Mouse (Mus musculus) kidney, postnatal 4 days (tissue): ENCODE results near the gene Wdr43.
A peak's percentile ranks its signal among the peaks of the same experiment; 100 is the strongest.

Source experiments
- DNase-seq, 2 experiments: peaks; one replicate each; pipeline ENCODE4 v3.0.0; 2021; ENCODE audit warnings: mixed read lengths in 2 of 2

Gene Wdr43

DNA sequence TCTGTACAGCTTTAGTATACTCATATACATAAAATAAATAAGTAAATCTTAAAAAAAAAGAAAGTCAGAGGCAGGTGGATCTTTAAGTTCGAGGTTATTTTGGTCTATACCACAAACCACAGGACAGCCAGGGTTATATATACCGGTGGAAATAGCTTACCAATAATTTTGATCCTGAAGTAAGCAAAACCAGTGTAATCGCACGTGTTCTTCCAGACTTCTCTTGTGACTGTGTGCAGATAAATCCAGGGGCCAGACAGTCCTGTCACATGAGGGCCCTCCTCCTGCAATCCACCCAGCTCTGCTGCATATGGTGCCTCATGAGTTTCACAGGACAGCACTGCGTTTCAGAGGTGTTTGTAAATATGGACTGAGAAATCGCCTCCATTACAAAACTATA lies 47.8 kb downstream of the Wdr43 start:
- no peak for DNase-seq

- no peak for DNase-seq
These were observed 48.5 kb downstream of the Wdr43 start for GRCm38 (mm10) chr17:71664172-71664571.

DNA sequence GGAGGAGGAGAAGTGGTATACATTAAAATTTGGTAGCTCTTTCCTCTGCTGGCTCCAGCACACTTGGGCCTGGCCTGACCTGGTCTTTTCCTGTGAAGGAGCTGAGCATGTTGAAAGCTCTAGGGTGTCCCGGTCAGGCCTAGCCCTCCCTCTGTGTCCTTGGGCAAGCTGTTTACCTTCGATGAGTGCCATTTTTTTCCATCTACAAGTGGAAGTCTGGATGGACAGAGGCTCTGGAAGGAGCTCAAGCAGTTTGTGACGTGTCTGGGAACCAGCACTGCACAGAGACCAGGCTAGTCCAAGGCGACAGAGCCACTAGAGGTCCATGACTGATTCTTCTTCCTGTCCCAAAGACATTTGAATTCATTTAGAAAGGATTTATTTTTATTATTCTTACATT lies 49.5 kb downstream of the Wdr43 start:
- DNase-seq, result no peak

GRCm38 (mm10) chr17:71669511-71669910 lies 53.8 kb downstream of the Wdr43 start:
- no peak for DNase-seq

DNA sequence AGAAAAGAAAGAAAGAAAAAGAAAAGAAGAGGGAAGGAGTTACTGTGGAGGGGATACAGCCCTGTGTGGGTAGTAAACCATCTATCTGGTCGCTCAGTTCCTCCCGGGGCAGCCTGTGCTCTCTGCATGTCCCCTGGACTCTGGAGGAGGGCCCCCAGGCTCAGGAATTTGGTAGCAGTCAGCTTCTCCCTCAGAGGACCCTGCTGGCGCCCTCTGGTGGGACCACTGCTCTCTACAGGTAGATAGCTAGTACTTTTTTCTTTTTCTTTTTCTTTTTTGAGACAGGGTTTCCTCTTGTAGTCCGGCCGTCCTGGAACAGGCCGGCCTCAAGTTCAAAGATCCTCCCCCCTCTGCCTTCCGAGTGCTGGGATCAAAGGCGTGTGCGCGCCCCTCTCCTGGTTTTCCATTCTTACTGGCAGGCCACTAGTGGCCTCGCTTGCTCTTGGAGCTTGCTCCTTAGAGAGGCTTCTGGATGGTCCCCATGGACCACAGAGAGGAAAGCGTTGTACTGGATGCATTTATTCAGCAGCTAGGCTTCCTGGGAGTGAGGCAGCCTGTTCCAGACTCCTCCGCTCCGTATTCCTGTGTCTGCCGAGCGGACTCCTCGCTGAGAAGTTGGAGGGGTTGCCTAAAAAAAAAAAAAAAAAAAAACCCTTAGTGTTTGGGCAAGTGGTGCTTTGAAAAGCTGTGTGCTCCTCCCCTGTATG lies 56.3 kb downstream of the Wdr43 start:
- peak; percentile 85 to 86 for DNase-seq

GRCm38 (mm10) chr17:71673092-71673491 lies 57.4 kb downstream of the Wdr43 start, which contains the start of gene Togaram2:
Togaram2 (plus strand) TSS chr17:71673261.
- DNase-seq, result peak in 1 of 2 experiments; percentile 39

GRCm38 (mm10) chr17:71673936-71674335 lies 58.2 kb downstream of the Wdr43 start:
- DNase-seq, result peak in 1 of 2 experiments; percentile 25

GRCm38 (mm10) chr17:71674886-71675285 lies 59.2 kb downstream of the Wdr43 start:
- DNase-seq, result peak; percentile 58 to 61

DNA sequence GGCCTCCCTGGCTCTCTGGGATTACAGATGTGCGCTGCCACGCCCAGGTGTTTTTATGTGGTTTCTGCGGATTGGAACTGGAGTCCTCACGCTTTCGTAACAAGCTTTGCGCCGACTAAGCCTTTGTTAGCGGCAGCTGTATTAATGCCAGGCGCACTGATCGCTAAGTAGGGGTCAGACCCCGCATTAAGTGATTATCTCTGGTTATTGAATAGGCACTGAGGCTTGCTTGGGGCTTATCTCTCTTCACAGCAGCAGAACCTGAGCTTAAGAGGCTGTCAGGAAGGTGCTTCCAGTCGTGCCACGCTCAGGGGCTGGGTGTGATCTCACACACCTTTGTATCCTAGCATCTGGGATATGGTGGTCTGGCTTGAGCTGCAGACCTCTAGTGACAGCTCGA lies 66.0 kb downstream of the Wdr43 start:
- no peak for DNase-seq

DNA sequence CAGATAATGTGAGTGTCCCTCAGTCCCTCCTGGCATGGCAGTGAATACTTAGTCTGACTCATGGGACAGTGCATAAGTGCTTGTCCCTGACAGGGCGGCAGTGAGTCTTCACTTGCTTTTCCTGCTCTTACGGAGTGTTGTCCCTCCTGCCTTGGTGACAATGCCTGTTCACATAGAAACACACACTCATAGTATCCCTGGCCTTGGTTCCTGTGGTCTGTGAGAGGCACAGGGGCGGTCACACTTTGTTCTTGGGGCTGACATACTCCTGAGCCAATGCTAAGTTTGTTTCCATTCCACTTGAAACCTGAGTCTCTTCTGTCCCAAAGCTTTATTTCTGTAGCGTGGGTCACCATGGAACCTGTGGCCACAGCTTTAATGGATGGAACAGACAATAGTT lies 66.7 kb downstream of the Wdr43 start:
- no peak for DNase-seq

- DNase-seq, result no peak
These were observed 67.6 kb downstream of the Wdr43 start for GRCm38 (mm10) chr17:71683281-71683680.

DNA sequence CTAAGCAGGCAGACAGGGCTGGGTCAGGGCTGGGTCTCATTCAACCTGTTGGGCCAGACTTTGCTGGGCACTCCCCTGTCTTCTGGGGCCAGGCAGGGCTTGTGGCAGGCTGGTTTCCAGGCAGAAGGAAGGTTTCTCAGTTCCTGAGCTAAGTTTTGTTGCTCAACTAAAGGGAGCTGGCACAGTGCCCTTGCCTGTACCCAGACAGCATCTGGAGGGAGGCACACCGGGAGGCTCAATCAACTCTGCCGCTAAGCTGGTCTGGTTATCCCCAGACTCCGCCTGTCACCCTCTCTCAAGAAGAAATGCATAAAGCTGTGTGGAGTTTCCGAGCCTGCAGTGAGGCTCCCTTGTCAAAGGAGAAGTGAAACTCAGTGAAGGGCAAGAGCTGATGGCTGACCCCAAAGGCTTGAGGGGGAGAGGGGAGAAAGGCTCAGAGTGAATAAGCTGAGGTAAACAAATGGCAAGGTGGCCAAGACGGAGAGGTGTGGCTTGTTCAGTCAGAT lies 68.5 kb downstream of the Wdr43 start:
- peak in 1 of 2 experiments; percentile 25 for DNase-seq

DNA sequence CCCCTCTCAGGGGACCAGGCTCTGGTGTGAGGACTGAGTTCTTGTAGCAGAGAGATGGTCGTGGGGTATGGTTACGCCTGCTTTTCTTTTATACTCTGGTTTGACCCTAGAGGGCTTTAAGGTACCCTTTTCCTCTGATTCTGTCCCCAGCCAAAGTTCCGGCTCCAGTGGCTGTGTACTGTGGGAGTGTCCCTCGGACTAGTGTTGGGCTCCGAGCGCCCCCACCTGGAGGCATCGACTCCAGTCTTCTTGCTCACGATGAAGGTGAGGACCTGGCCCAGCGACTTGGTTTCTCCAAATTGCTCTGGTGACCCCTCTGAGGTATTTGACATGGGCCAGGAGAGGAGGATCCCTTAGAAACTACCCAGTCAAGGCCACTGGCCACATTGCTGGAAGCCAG lies 71.7 kb downstream of the Wdr43 start:
- DNase-seq, result no peak

- DNase-seq, result peak; percentile 70 to 76
These were observed 74.2 kb downstream of the Wdr43 start for GRCm38 (mm10) chr17:71689903-71690302.

DNA sequence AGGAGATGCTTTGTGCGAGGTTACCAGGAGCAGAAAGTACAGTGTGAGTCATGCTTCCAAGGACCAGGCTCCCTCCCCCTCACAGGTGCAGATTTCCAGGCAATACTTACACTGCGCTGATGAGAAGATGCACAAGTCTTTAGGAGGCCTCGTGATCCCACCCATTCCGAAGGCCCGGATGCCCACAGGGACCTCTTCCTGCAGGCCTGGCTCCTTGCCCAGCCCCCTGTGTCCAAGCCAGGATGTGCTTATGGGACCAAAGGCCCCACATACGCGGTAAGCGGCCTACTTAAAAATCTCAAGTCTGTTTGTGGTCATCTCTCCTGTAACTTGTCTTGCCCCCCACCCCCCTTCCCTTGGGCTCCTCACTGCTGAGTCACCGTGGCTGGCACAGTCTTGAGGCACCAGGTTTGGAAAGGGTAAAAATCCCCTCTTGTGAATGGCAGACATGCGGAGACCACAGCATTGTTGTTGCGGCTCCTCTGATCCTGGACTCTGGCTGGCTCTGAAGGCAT lies 75.7 kb downstream of the Wdr43 start:
- DNase-seq, result peak; percentile 57 to 58

GRCm38 (mm10) chr17:71693313-71693712 lies 77.6 kb downstream of the Wdr43 start:
- DNase-seq, result peak; percentile 76 to 81

GRCm38 (mm10) chr17:71693780-71694179 lies 78.1 kb downstream of the Wdr43 start:
- DNase-seq, result peak; percentile 48 to 53

DNA sequence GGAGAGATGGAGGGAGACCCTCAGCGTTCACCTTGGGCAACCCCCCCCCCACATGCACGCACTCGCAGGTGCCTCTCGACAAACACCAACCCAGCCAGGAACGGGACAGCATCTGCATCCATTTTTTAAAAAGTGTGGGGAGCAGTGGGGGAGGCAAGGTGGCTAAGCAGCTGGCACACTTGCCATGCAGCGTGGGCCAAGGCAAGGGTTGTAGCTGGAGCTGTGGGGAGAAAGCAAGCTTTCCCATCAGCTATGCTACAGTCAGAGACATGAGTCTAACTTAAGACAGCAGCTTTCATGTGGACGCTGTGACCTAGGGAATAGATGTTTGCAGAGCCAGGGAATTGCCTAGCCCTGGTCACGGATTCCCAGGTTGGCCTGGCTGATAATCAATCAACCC lies 79.5 kb downstream of the Wdr43 start:
- DNase-seq, result no peak

GRCm38 (mm10) chr17:71695716-71696315 lies 80.1 kb downstream of the Wdr43 start:
- no peak for DNase-seq

GRCm38 (mm10) chr17:71696396-71696795 lies 80.7 kb downstream of the Wdr43 start:
- no peak for DNase-seq

- peak; percentile 37 to 40 for DNase-seq
These were observed 82.4 kb downstream of the Wdr43 start for GRCm38 (mm10) chr17:71697896-71698618.

DNA sequence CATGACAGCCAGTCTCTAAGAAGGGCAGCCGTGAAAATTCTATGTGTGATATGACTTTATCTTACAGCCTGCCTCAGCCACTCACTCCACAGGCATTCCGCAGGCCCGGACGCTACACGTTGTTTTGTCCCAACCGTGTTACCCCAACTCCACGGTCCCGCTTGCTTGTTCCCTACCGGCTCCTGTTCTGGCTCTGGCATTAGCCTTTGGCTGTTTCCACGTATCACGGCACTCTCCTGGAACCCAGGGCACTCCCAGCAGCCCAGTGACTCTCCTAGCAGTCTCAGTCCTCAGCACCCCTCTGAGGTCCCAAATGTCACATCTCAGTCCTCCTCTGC lies 82.9 kb downstream of the Wdr43 start:
- no peak for DNase-seq

DNA sequence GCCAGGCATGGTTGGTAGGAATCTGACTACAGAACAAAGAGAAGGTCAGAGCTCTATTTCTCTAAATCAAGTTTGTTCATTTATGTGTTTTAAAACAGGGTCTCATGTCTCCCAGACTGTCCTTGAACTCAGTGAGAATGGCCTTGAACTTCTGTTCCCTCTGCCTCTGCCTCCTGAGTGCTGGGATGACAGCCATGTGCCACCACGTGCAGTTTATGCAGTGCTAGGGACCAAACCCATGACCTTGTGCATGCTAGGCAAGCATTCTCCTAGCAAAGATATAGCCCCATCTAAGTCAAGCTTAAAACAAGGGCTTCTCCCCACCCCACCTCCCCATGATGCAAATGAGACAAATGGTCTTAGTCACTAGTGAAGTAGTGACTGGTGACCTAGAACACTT lies 89.4 kb downstream of the Wdr43 start:
- DNase-seq, result no peak
